Mouse (Mus musculus) embryonic fibroblast, embryonic 13.5 days (primary cell): ENCODE measurements around the gene AB124611. TPM values are rescaled to one million over a fixed set of nuclear protein-coding genes. Genes with fewer than 3 reads are reported as not detected.

Source experiments
- H3K27ac ChIP-seq: 2 replicates; pipeline ENCODE4 v1.5.1; 2012; ENCODE audit warnings: low read length, control low read depth, inconsistent platforms; ENCODE audit not compliant: insufficient read depth
- H3K4me1 ChIP-seq: 2 replicates; pipeline ENCODE4 v1.6.1; 2011; ENCODE audit warnings: low read length; ENCODE audit not compliant: control insufficient read depth, insufficient read depth
- H3K4me3 ChIP-seq: 2 replicates; pipeline ENCODE4 v1.5.1; 2011; ENCODE audit warnings: mild to moderate bottlenecking, control low read depth, low read length; ENCODE audit not compliant: insufficient read depth
- CTCF ChIP-seq: IDR thresholded peaks from 2 replicates; pipeline ENCODE4 v1.5.1; 2011; ENCODE audit warnings: mild to moderate bottlenecking, control low read depth, low read length, moderate library complexity, borderline replicate concordance; ENCODE audit not compliant: insufficient read depth
- POLR2A ChIP-seq: IDR thresholded peaks from 2 replicates; pipeline ENCODE4 v1.6.1; 2011; ENCODE audit warnings: low read depth, mild to moderate bottlenecking, control low read depth, low read length, moderate library complexity
- polyA plus RNA-seq: library from polyadenylated mRNA; stranded (reverse); fragments of >200 nt; gene quantifications from 2 replicates; pipeline ENCODE4 v1.2.4, GENCODE M21; 2011; ENCODE audit warnings: low read depth; ENCODE audit not compliant: missing spikeins, insufficient read length

Gene AB124611
- polyA plus RNA-seq, 1 experiment, result 0.44 TPM

GRCm38 (mm10) chr9:21498284-21498902, 27.6 kb upstream of the AB124611 start:
- Histone ChIP-seq H3K4me1 (peaks cover 23% of the 10 kb centered on the region), H3K4me3 (no peak overlapping the region), H3K27ac (peak overlapping the region; percentile 97)
- TF ChIP-seq CTCF (no peak), POLR2A (no peak)

DNA sequence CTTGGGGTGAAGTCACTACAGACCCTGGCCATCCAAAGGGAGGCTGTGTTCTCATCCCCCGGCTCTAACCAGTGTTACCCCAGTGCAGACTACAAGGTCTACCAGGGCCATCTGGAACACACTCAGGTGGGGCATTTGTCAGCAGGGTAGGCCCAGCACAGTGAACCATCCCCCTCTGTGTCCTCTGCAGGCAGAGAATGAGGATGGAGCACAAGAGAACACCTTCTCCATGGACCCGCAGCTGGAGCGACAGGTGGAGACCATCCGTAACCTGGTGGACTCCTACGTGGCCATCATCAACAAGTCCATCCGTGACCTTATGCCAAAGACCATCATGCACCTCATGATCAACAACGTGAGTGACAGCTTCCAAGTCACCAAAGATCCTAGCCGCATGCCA, 22.6 kb upstream of the AB124611 start:
- no peak for TF ChIP-seq POLR2A
- H3K27ac ChIP-seq, result no peak overlapping the region
- no peak overlapping the region for H3K4me3 ChIP-seq
- 0 out of 2 replicates have a peak, but pooled peaks cover under 1% of the 10 kb centered on the region for H3K4me1 ChIP-seq

DNA sequence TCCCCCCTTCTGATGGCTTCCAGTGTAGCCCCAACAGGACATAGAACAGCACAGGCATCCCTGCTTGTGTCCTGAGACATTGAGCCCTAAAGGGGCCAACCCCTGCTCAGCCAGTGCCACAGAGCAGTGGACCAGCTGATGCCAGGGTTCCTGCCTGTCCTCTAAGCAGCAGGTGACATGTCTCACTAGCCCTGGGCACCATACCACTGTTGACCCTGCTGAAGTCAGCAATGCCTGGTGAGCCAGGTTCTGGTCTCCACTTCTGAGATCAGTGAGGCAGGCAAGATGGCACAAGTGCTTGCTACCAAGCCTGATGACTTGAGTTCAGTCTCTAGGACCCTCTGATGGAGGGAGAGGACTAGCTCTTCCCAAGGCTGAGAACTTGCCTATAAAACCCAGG, 20.2 kb upstream of the AB124611 start:
- TF ChIP-seq CTCF (no peak), POLR2A (no peak)
- peaks cover 5% of the 10 kb centered on the region for H3K4me1 ChIP-seq
- no peak overlapping the region for H3K4me3 ChIP-seq
- H3K27ac ChIP-seq, result no peak overlapping the region

DNA sequence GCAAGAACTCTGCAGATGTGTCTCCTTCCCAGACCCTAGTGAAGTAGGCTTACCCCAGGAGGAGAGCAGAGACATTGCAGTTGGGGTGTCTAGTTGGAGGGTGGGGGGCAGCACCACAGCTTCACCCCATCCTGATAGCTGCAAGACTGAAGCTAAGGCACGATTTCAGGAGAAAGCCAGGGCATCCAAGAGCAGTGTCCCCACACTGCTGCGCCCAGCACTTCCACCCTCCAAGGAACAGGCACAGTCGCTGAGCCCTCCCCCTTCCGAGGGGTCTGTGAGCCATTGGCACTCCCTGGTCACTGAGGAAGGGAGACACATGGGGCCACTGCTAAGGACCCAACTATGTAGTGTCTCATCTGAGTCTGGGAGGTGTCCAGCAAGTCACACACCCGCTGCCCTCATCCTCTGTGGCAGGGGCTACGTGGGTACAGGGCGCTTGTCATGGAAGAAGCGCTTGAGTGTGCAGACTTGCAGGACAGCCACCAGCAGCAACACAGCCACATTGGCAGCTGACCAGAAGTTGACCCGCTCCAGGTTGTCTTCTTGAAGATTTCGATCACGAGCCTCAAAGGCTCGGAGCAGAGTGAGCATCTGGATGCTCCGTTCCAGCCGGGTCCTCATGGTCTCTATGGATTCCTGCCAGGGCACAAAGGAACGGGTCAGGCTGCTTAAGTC, 18.1 kb upstream of the AB124611 start:
- Histone ChIP-seq H3K27ac (no peak overlapping the region), H3K4me3 (no peak overlapping the region), H3K4me1 (peaks cover 5% of the 10 kb centered on the region)
- TF ChIP-seq CTCF (no peak), POLR2A (no peak)

GRCm38 (mm10) chr9:21508871-21509404, 17.0 kb upstream of the AB124611 start:
- TF ChIP-seq POLR2A, result no peak
- no peak for TF ChIP-seq CTCF
- peak overlapping the region; percentile 58 for H3K4me3 ChIP-seq
- peaks cover 5% of the 10 kb centered on the region for H3K4me1 ChIP-seq
- H3K27ac ChIP-seq, result no peak overlapping the region

DNA sequence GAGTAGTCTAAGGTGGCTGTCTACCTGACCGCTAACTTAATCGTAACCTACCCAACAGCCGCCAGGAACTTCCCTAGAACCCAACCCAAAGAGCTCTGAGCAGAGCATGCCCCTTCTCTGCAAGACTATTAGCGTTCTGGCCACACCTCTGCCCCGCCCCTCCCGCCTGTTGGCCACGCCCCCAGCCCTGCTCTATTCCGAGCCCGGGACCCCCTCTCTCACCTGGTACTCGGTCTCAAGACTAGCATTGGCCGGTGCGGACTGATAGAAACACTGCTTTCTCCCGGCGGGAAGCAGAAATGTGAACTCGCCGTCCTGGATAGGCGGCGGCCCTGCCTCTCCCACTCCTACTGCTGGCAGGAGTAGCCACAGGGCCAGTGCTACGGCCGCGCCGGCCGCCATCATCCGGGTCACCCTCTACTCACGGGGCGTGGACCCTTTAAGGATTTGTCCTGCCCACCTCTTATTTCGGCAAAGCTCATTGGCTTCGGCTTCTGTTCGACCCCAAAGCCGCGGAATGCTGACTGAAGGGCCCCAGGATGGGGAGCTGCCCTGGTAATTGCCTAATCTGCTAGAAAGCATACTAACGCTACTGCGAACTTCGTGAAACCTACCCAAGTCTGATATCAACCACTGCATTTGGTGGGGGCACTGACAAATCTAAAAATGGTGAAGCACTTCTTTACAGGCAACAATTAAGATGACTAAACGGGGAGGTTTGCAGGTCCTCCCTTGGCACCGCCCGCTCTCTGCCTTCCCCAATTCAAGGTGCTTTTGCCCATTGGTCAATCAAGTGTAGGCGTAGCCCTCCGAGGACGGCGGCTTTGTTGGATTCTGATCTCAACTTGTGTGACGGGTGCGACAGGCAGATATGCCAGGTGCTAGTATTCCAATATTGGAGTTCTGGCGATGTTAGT, 15.9 kb upstream of the AB124611 start, which contains the start of gene Tmed1:
TSS of gene Tmed1 (minus strand) at position 481 of the 917 bp plus-strand sequence.
- peak within 1 kb of the TSS; percentile 96 for H3K27ac ChIP-seq
- TF ChIP-seq CTCF (no peak), POLR2A (peak; percentile 80)
- H3K4me1 ChIP-seq, result peaks cover 5% of the 10 kb centered on the region

DNA sequence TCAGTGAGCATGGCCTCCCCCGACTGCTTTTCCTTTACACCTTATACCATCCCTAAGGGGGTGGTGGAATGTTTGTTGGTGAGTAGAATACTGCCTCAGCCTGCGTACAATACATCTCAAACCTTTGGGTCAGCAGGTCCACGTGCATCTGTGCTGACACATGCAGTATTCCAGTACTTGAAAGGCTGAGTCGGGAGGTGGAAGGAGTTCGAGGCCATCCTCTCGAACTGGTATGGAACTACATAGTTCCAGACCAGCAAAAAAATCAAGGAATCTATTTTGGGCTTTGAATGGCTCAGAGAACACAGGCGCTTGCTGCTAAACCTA, 15.3 kb upstream of the AB124611 start:
- Histone ChIP-seq H3K27ac (0 out of 2 replicates have a peak overlapping the region, but pooled peaks have one; percentile 96), H3K4me1 (peaks cover 5% of the 10 kb centered on the region), H3K4me3 (peak overlapping the region; percentile 58)
- TF ChIP-seq POLR2A (no peak), CTCF (no peak)

More for the DNA sequence above, 15.9 kb upstream of the AB124611 start, which contains the start of gene Tmed1:
- H3K4me3 ChIP-seq, result peak within 1 kb of the TSS; percentile 58

DNA sequence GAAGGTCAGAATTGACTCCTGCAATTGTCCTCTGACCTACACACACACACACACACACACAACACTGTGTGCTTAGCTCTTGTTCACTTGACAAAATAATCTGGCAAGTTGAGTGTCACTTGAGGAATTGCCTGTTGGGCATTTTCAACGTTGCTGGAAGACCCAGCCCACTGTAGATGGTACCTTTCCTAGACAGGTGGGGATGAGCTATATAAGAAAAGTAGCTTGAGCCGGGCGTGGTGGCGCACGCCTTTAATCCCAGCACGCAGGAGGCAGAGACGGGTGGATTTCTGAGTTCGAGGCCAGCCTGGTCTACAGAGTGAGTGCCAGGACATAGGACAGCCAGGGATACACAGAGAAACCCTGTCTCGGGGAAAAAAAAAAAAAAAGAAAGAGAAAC, 14.9 kb upstream of the AB124611 start:
- Histone ChIP-seq H3K4me3 (peak overlapping the region; percentile 58), H3K27ac (no peak overlapping the region)
- no peak for TF ChIP-seq POLR2A
- TF ChIP-seq CTCF, result no peak

DNA sequence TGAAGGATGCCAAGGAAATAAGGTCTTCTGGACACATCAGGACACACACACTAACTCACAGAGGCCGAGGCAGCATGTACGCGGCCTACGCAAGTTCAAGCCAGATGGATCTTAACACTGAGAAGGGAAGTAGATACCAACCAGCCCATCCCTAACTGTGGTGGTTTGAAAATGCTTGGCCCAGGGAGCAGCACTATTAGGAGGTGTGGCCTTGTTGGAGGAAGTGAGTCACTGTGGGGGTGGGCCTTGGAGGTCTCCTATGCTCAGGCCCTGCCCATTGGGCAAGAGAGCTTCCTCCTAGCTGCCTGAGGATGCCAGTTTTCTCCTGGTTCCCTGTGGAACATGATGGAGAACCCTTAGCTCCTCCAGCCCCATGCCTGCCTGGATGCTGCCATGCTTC, 12.5 kb upstream of the AB124611 start:
- H3K4me1 ChIP-seq, result peaks cover 5% of the 10 kb centered on the region
- H3K4me3 ChIP-seq, result no peak overlapping the region
- no peak overlapping the region for H3K27ac ChIP-seq
- TF ChIP-seq CTCF, result no peak
- TF ChIP-seq POLR2A, result no peak

More for the DNA sequence above, 14.9 kb upstream of the AB124611 start:
- H3K4me1 ChIP-seq, result peaks cover 5% of the 10 kb centered on the region
